Mouse (Mus musculus): ENCODE data around the gene Olfm2.

- TF ChIP-seq CTCF (IDR thresholded peaks at IDR 0.05; ENCODE audit: borderline replicate concordance, extremely low read depth, insufficient read depth, insufficient read length) = no peak
- TF ChIP-seq POLR2A (IDR thresholded peaks at IDR 0.05; ENCODE audit: borderline replicate concordance, extremely low read depth, insufficient read depth, insufficient read length, poor library complexity, severe bottlenecking) = no peak
Observed at GRCm38 (mm10) chr9:20760813-20761212, 14.7 kb upstream of the Olfm2 start.
